16 mouse cellular contexts compared by ENCODE assay signal in the genomic region with DNA sequence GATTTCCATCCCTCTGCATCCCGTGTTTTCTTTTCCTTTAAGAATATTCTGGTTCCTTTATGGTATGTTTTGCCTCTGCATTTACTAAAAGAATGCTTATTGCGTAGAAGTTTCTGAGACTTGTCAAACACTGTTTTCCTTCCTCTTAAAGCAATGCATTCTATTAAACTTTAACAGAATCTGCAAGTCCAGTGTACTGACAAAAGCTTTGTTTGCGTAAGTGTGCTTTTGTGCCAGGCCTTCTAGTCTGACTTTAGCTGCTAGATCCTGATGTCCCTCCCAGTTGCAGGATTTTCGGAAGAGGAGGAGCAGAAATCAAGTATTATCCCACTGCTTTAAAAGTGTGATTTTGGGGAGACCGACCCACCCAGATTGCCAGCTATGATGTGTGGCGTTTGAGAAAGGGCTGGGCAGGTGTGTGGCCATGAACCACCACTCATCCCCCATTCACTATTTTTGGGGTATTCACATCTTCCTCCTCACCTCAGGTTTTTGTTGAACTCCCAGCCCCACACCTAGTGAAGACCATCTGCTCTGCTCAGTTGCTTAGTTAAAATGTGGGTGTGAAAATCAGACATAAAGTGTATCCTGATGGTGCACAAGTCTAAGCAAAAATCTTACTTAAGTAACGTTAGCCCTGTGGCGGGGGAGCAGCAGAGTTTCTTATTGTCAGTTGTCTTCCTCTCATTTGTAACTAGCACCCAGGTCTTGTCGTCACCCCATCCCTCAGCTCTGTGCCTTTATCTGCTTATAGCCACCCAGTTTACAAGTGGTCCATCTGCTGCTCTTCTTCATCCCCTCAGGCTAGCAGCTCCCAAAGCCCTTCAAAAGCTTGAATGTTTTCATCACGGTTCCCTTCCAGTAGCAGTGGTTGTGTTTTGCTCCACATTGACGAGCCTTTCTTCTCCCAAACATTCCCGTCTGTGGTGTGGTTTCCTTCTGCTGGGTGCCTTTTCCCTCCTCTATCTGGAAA. TPM values are rescaled to one million over a fixed set of nuclear protein-coding genes. Genes with fewer than 3 reads are reported as not detected.
DNase-seq lines count a peak whose midpoint lies in the region; ATAC-seq and TF ChIP-seq lines count a peak whose summit lies in the region.
"Had no signal": no experiment of that assay in that cellular context is flagged by ENCODE, and none has a peak within 500 bp of the region (broad histone marks: within the 10 kb centered on the region; RNA-seq: fewer than 3 reads in every experiment).

No protein-coding gene starts in this region.

- peak overlapping the region; percentile 54 for H3K27ac ChIP-seq in forebrain, embryonic 13.5 days
- H3K27ac ChIP-seq in forebrain, embryonic 11.5 days (ENCODE audit: low read depth, low read length), result no peak overlapping the region
- H3K27ac ChIP-seq in layer of hippocampus, adult 2 months, result peak overlapping the region; percentile 74
- H3K27ac ChIP-seq: heart, embryonic 10.5 days; limb, embryonic 12.5 days had no signal

- no peak overlapping the region for H3K4me3 ChIP-seq in forebrain, embryonic 13.5 days
- no peak overlapping the region for H3K4me3 ChIP-seq in forebrain, embryonic 11.5 days (ENCODE audit: low read depth, low read length)
- no peak overlapping the region for H3K4me3 ChIP-seq in layer of hippocampus, adult 2 months
- H3K4me3 ChIP-seq: erythroblast, embryonic 14.5 days; heart, embryonic 10.5 days; limb, embryonic 12.5 days had no signal

- TF ChIP-seq CTCF in layer of hippocampus, adult 2 months (conservative IDR thresholded peaks at IDR 0.05), result no peak

- 63% methylated on average over 12 of the region's 12 CpGs for WGBS in forebrain, embryonic 13.5 days
- 78% methylated on average over 12 of the region's 12 CpGs for WGBS in forebrain, embryonic 11.5 days

- H3K4me1 ChIP-seq in forebrain, embryonic 13.5 days, result peaks cover 9% of the 10 kb centered on the region
- H3K4me1 ChIP-seq in forebrain, embryonic 11.5 days (replicated peaks; ENCODE audit: control insufficient read depth, insufficient read depth, low read length), result peaks cover 4% of the 10 kb centered on the region; the same call in 1 of the 2 replicates

- 0 out of 2 replicates have a peak, but pooled peaks have one; percentile 37 for ATAC-seq in forebrain, embryonic 13.5 days
- no peak for ATAC-seq in forebrain, embryonic 11.5 days (replicated peaks; ENCODE audit: low FRiP score)

- H3K36me3 ChIP-seq in forebrain, embryonic 13.5 days (ENCODE audit: poor library complexity, severe bottlenecking), result no peaks in the 10 kb centered on the region
- H3K36me3 ChIP-seq in forebrain, embryonic 11.5 days (ENCODE audit: control insufficient read depth, insufficient read depth, low read length), result no peaks in the 10 kb centered on the region
- H3K36me3 ChIP-seq: heart, embryonic 10.5 days; limb, embryonic 12.5 days had no signal

- H3K4me2 ChIP-seq in forebrain, embryonic 13.5 days, result no peak overlapping the region
- H3K4me2 ChIP-seq in forebrain, embryonic 11.5 days (ENCODE audit: low read depth, low read length, severe bottlenecking), result no peak overlapping the region
- H3K4me2 ChIP-seq: limb, embryonic 12.5 days had no signal

- no peak overlapping the region for H3K9ac ChIP-seq in forebrain, embryonic 13.5 days
- H3K9ac ChIP-seq in forebrain, embryonic 11.5 days (ENCODE audit: low read length), result no peak overlapping the region
- H3K9ac ChIP-seq: limb, embryonic 12.5 days had no signal

- H3K27me3 ChIP-seq in forebrain, embryonic 13.5 days, result no peaks in the 10 kb centered on the region
- H3K27me3 ChIP-seq in forebrain, embryonic 11.5 days (ENCODE audit: control insufficient read depth, insufficient read depth, low read length), result no peaks in the 10 kb centered on the region
- H3K27me3 ChIP-seq: limb, embryonic 12.5 days had no signal

- no peak for DNase-seq in forebrain, embryonic 11.5 days (ENCODE audit: low spot score)
- DNase-seq in layer of hippocampus, adult 2 months (ENCODE audit: low spot score in 2 of 2), result no peak
- no peak for DNase-seq in layer of hippocampus, postnatal 14 days (ENCODE audit: low spot score in 2 of 2)
- DNase-seq in right cerebral cortex, postnatal 25 days, result peak; percentile 31
- no peak for DNase-seq in right cerebral cortex, postnatal 10 days (ENCODE audit: low spot score in 2 of 2)
- DNase-seq in yolk sac, embryonic 10.5 days (ENCODE audit: low spot score), result peak; percentile 25
- DNase-seq in adrenal gland, adult 18-20 months (ENCODE audit: low spot score in 2 of 2), result no peak
- DNase-seq: adrenal gland, postnatal 36 days; cerebellum, adult 11-12 months; heart, postnatal 4 days; kidney, adult 9 months; layer of hippocampus, postnatal 36 days had no signal

- no peaks in the 10 kb centered on the region for H3K9me3 ChIP-seq in forebrain, embryonic 13.5 days (replicated peaks)
- H3K9me3 ChIP-seq in forebrain, embryonic 11.5 days (ENCODE audit: control insufficient read depth, low read length), result no peaks in the 10 kb centered on the region
- H3K9me3 ChIP-seq: heart, embryonic 10.5 days; limb, embryonic 12.5 days had no signal

RNA-seq across cellular contexts. Expression of a gene that starts 47.3 kb away (rescaled TPM):
- 9.5 and 11.5 TPM in 2 replicates for polyA plus RNA-seq in forebrain, embryonic 13.5 days (2015; fragmentation: Nextera tagmentation; extraction: Ambion mirVana)
- polyA plus RNA-seq in forebrain, embryonic 11.5 days (2014; fragmentation: Nextera tagmentation; extraction: Ambion mirVana), result 16.2 and 16.6 TPM in 2 replicates
- 10 to 100 TPM; 75.0 to 78.4 TPM for total RNA-seq in layer of hippocampus, adult 2 months (2021)
- total RNA-seq in layer of hippocampus, postnatal 14 days (2021), result 100 to 1,000 TPM; 101 to 110 TPM
- 10 to 100 TPM; 85.2 to 95.7 TPM for total RNA-seq in adrenal gland, adult 18-20 months (2021)

Comparison
In these comparisons a context has a peak if more than half of its experiments do, and no peak if none do; other contexts are left out.
1. DNase-seq: peak in right cerebral cortex, postnatal 25 days (single experiment) and yolk sac, embryonic 10.5 days (single experiment); none in forebrain, embryonic 11.5 days (single experiment), layer of hippocampus, adult 2 months (0 of 2), layer of hippocampus, postnatal 14 days (0 of 2), right cerebral cortex, postnatal 10 days (0 of 2) and adrenal gland, adult 18-20 months (0 of 2).